Mouse (Mus musculus) liver, embryonic 16.5 days (tissue): ENCODE measurements around the gene Slc5a2. TPM values are rescaled to one million over a fixed set of nuclear protein-coding genes. Genes with fewer than 3 reads are reported as not detected.
A peak's percentile ranks its signal among the peaks of the same experiment; 100 is the strongest.

Experiments used
- ATAC-seq: fragments of 200-750 bp; cut with Nextera tagmentation; 2 replicates; pipeline ENCODE4 v1.8.0; 2017; ENCODE audit warnings: low read depth, mild to moderate bottlenecking, moderate number of reproducible peaks, moderate library complexity
- H3K27ac ChIP-seq: fragments of 300-500 bp; sonication (generic); 2 replicates; pipeline ENCODE4 v1.5.1; 2014; ENCODE audit warnings: mild to moderate bottlenecking, low read length
- H3K27me3 ChIP-seq: fragments of 300-500 bp; sonication (generic); 2 replicates; pipeline ENCODE4 v1.6.1; 2014; ENCODE audit warnings: low read depth, low read length, mixed read lengths; ENCODE audit not compliant: control insufficient read depth, insufficient read depth
- H3K36me3 ChIP-seq: fragments of 300-500 bp; sonication (generic); 2 replicates; pipeline ENCODE4 v1.6.1; 2014; ENCODE audit warnings: mild to moderate bottlenecking; ENCODE audit not compliant: control insufficient read depth, insufficient read depth
- H3K4me1 ChIP-seq: fragments of 300-500 bp; sonication (generic); 2 replicates; pipeline ENCODE4 v1.6.1; 2014; ENCODE audit warnings: low read depth, low read length, mixed read lengths; ENCODE audit not compliant: control insufficient read depth
- H3K4me2 ChIP-seq: fragments of 300-500 bp; sonication (generic); 2 replicates; pipeline ENCODE4 v1.6.1; 2014; ENCODE audit warnings: low read depth, low read length, mixed read lengths
- H3K4me3 ChIP-seq: fragments of 300-500 bp; sonication (generic); 2 replicates; pipeline ENCODE4 v1.5.1; 2014; ENCODE audit warnings: low read depth, mild to moderate bottlenecking, low read length
- H3K9ac ChIP-seq: fragments of 300-500 bp; sonication (generic); 2 replicates; pipeline ENCODE4 v1.6.1; 2014; ENCODE audit warnings: low read depth, low read length
- H3K9me3 ChIP-seq: fragments of 300-500 bp; sonication (generic); replicated peaks from 2 replicates; pipeline ENCODE4 v1.6.1; 2016; ENCODE audit warnings: low read length; ENCODE audit not compliant: control insufficient read depth
- WGBS: fragments of 180-500 bp; shearing (Covaris S2); extraction: QIAGEN DNeasy Blood & Tissue Kit; methylation state at CpG from one replicate; pipeline ENCODE4 v1.1.7; 2014; ENCODE audit not compliant: insufficient replicate concordance; 5-methylcytosine and 5-hydroxymethylcytosine counted together
- polyA plus RNA-seq: library from polyadenylated mRNA; unstranded; fragments of >200 nt; fragmentation: Nextera tagmentation; extraction: Ambion mirVana; gene quantifications from 2 replicates; pipeline ENCODE4 v1.2.1, GENCODE M21; 2015

Gene Slc5a2
- polyA plus RNA-seq, 1 experiment from 2014 or later = 1.7 TPM

DNA sequence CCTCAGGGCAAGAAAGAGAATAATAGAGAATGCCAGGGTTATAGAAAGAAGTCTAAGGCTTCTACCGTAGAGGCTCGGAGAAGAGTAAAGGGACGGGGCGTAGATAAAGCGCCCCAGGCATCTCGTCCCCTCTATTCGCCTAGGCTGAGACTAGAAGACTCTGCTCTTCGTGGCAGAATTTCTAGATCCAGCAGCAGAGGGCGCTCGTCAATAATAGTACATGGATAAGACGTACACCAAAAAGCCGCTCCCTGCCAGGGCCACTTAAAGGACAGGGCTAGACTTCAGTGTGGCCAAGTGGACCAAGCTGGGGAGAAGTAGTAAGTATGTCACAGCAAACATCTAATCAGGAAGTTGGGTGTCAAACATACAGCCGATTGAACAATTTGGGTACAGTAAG, 18.0 kb upstream of the Slc5a2 start:
- no peaks in the 10 kb centered on the region for H3K9me3 ChIP-seq
- peaks cover 13% of the 10 kb centered on the region for H3K27me3 ChIP-seq
- WGBS = 2% methylated on average over 13 of the region's 13 CpGs
- peak overlapping the region; percentile 70 for H3K9ac ChIP-seq
- peaks cover 8% of the 10 kb centered on the region for H3K36me3 ChIP-seq
- peak overlapping the region; percentile 62 for H3K4me3 ChIP-seq
- peaks cover 21% of the 10 kb centered on the region for H3K4me1 ChIP-seq
- peak; percentile 84 for ATAC-seq
- H3K27ac ChIP-seq = peak overlapping the region; percentile 66
- peak overlapping the region; percentile 82 for H3K4me2 ChIP-seq

DNA sequence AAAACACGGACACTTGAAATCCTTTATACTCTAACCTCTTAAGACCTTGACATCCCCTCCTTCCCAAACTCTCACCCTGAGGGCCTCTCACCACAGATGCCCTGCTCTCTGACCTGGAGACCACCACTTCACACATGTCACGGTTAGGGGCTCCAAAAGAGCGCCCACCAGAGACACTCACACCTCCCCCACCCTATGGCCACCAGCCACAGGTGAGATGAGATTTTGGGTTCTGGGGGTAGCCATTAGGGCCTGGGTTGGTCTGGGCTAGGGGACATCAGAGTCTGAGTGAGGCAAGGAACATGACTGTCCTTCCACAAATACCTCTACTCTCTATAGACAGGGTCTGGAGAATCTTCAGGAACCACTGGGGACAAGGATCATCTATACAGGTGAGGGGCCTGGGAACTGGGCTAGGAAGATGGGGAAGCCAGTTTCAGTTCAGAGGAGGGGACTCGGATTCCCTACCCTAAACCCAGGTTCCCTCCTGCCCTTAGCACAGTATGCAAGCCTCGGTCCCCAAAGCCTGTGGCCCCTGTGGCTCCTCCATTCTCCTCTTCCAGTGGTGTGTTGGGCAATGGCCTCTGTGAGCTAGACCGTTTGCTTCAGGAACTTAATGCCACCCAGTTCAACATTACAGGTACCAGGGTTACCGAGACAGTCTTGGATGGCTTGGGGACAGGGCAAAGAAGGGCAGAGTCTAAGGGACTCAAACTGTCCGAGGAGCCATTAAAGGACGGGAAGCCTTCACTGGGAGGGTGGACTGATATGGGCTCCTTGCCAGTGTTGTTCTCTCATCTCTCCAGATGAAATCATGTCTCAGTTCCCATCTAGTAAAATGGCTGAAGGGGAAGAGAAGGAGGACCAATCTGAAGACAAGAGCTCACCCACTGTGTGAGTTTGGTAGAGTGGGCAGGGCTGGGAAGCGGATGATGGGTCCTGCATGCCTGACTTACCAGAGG, 17.1 kb upstream of the Slc5a2 start:
- ATAC-seq = no peak
- Histone ChIP-seq H3K4me3 (no peak overlapping the region), H3K27ac (no peak overlapping the region), H3K27me3 (peaks cover 21% of the 10 kb centered on the region), H3K4me1 (peaks cover 21% of the 10 kb centered on the region), H3K4me2 (no peak overlapping the region), H3K9me3 (no peaks in the 10 kb centered on the region), H3K36me3 (peaks cover 7% of the 10 kb centered on the region), H3K9ac (no peak overlapping the region; the same call in 1 of the 2 replicates)
- WGBS = 76% methylated on average over 10 of the region's 10 CpGs

DNA sequence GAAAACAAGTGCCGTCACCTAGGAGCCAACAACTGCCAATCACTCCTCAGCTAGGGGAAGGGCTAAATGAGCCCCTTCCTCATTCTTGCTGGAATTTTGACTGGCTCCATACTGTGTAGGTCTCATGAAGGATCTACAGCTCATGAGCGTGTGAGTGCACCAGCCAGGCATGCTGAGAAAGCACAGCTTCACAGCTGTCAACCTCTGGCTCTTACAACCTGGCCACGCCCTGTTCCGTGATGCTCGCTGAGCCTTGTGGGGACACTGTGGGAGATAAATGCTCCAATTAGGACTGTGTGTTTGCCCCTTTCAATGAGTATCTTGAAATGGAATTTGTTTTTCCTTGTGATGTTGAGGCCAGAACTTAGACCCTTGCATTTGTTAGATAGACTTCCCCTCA, 15.5 kb upstream of the Slc5a2 start:
- ATAC-seq = no peak
- Histone ChIP-seq H3K27me3 (peaks cover 21% of the 10 kb centered on the region), H3K36me3 (no peaks in the 10 kb centered on the region), H3K9me3 (no peaks in the 10 kb centered on the region), H3K4me2 (no peak overlapping the region), H3K4me1 (peaks cover 21% of the 10 kb centered on the region), H3K9ac (no peak overlapping the region), H3K27ac (no peak overlapping the region), H3K4me3 (no peak overlapping the region)
- 65% methylated on average over 5 of the region's 5 CpGs for WGBS

DNA sequence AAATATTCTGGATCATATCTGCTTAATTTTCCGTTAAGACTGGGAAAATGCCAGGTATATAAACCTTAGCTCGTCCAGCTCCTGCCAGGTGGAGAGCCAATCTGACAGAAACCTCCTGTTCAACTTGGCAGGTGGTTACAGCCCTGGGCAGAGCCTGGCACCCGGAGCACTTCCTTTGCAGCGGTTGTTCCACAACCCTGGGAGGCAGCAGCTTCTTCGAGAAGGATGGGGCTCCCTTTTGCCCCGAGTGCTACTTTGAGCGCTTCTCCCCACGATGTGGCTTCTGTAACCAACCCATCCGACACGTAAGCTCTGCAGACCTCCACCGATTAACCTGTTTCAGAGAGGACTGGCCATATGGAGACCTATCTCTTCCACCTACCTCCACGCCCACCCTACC, 13.5 kb upstream of the Slc5a2 start:
- Histone ChIP-seq H3K36me3 (no peaks in the 10 kb centered on the region), H3K9me3 (no peaks in the 10 kb centered on the region), H3K27me3 (peaks cover 21% of the 10 kb centered on the region), H3K27ac (no peak overlapping the region), H3K4me1 (peaks cover 14% of the 10 kb centered on the region), H3K4me2 (no peak overlapping the region), H3K4me3 (no peak overlapping the region), H3K9ac (no peak overlapping the region)
- no peak for ATAC-seq
- 50% methylated on average over 12 of the region's 12 CpGs for WGBS

DNA sequence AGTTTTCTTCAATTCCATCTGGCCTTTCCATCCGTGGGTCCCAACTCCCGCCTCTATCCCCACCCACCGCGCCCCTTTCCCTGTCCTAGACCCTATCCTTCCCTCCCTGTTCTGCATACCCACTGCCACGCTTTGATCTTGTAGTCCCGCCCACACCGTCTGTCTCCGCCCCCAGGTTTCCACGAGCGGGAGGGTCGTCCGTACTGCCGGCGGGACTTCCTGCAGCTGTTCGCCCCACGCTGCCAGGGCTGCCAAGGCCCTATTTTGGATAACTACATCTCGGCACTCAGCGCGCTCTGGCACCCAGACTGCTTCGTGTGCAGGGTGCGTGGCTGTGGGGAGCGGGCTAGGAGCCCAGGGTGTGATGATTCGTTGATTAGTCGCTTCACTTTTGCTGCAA, 12.8 kb upstream of the Slc5a2 start:
- Histone ChIP-seq H3K4me1 (peaks cover 8% of the 10 kb centered on the region), H3K27ac (no peak overlapping the region), H3K4me3 (no peak overlapping the region), H3K9me3 (no peaks in the 10 kb centered on the region), H3K27me3 (peaks cover 17% of the 10 kb centered on the region), H3K9ac (no peak overlapping the region), H3K4me2 (0 out of 2 replicates have a peak overlapping the region, but pooled peaks have one; percentile 17), H3K36me3 (no peaks in the 10 kb centered on the region)
- ATAC-seq = no peak
- 26% methylated on average over 24 of the region's 24 CpGs for WGBS

DNA sequence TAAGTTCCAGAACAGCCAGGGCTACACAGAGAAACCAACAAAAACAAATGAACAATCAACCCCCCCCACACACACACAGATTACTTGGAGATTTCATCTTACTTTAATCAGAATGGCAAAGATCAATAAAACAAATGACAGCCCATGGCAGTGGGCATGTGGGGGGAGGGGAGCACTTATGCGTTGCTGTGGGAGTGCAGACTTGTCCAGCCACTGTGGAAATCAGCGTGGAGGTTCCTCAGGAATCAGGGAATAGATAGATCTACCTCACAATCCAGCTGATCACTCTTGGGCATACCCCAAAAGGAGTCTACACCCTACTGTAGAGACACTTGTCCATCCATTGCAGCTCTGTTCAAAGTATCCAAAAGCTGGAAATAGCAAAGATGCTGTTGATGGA, 10.5 kb upstream of the Slc5a2 start:
- no peaks in the 10 kb centered on the region for H3K9me3 ChIP-seq
- H3K4me3 ChIP-seq = no peak overlapping the region
- H3K27me3 ChIP-seq = peaks cover 25% of the 10 kb centered on the region
- no peak overlapping the region for H3K9ac ChIP-seq
- H3K27ac ChIP-seq = no peak overlapping the region
- H3K36me3 ChIP-seq = no peaks in the 10 kb centered on the region
- peaks cover 4% of the 10 kb centered on the region for H3K4me1 ChIP-seq
- 52% methylated on average over 2 of the region's 2 CpGs for WGBS
- no peak for ATAC-seq
- no peak overlapping the region for H3K4me2 ChIP-seq

DNA sequence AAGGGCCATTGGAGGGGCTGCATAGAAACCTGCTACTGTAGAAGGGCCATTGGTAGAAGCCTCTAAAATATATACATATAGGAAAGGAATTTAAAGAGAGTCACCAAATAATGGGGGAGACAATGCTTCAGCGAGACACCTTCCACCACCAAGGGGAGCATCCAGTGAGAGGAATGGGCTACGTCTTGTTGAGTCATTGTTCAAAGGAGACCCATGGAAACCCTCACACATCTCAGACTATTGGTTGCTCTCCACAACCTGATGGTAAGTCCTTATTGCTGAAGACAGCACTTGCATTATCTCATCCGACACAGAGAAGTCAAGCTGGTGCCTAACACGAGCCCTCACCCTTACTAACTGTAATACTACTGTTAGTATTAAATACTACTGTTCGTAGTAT, 9.7 kb upstream of the Slc5a2 start:
- Histone ChIP-seq H3K4me1 (no peaks in the 10 kb centered on the region; the same call in 1 of the 2 replicates), H3K4me3 (no peak overlapping the region), H3K9me3 (no peaks in the 10 kb centered on the region), H3K27ac (no peak overlapping the region), H3K9ac (no peak overlapping the region), H3K36me3 (no peaks in the 10 kb centered on the region), H3K27me3 (peaks cover 25% of the 10 kb centered on the region), H3K4me2 (no peak overlapping the region)
- 72% methylated on average over 5 of the region's 5 CpGs for WGBS
- ATAC-seq = no peak

DNA sequence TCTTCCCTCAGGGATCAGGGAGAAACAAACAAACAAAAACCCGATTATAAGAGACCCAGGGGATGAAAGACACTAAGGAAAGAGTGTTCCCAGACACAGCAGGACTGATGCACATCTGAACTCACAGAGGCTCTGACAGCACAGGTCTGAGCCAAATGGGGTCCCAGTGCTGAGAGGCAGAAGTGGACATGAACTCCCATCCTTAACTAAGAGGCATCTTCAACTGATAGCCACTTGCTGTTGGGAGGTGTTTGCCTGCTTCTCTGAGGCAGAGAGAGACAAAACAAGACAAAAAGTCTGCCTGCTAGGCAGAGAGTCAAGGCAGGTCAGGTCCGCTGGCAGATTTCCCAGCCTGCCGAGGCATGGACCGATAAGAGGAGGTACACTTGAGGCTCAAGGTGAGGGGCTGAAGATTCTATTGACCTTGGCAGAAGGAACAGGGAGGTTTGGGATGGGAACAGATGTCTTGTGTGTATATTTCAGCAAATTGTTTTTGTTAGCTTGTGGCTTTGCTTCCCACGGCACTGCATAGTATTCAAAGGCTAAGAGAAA, 8.6 kb upstream of the Slc5a2 start:
- H3K27ac ChIP-seq = no peak overlapping the region
- no peak overlapping the region for H3K4me3 ChIP-seq
- 52% methylated on average over 5 of the region's 5 CpGs for WGBS
- no peak overlapping the region for H3K4me2 ChIP-seq
- H3K9ac ChIP-seq = no peak overlapping the region
- no peak for ATAC-seq
- H3K9me3 ChIP-seq = no peaks in the 10 kb centered on the region
- peaks cover 21% of the 10 kb centered on the region for H3K27me3 ChIP-seq
- H3K4me1 ChIP-seq = no peaks in the 10 kb centered on the region; the same call in 1 of the 2 replicates
- H3K36me3 ChIP-seq = no peaks in the 10 kb centered on the region

DNA sequence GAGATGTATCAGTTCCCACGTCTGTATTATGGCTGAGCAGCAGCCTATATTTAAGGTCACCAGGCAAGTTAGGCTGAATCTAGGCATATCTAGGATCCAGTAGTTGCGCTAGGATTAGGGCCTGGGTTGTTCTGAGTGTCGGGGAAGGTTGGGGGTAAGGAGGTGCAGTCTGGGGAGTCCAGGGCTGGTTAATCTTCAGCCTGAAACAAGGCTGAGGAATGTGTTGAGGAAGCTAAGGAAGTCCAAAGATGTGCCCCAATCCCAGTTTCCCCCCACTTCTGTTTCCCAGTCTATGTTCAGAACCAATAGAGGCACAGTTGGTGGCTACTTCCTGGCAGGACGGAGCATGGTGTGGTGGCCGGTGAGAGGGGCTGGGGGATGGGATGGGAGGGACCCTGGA, 599 bp downstream of the Slc5a2 start:
- WGBS = 67% methylated on average over 5 of the region's 5 CpGs
- Histone ChIP-seq H3K36me3 (peaks cover under 1% of the 10 kb centered on the region), H3K4me3 (no peak overlapping the region), H3K4me2 (no peak overlapping the region), H3K27ac (no peak overlapping the region), H3K27me3 (peaks cover 8% of the 10 kb centered on the region; the same call in 1 of the 2 replicates), H3K9me3 (no peaks in the 10 kb centered on the region), H3K4me1 (peaks cover 13% of the 10 kb centered on the region), H3K9ac (no peak overlapping the region)
- ATAC-seq = no peak
